In the genomic region with DNA sequence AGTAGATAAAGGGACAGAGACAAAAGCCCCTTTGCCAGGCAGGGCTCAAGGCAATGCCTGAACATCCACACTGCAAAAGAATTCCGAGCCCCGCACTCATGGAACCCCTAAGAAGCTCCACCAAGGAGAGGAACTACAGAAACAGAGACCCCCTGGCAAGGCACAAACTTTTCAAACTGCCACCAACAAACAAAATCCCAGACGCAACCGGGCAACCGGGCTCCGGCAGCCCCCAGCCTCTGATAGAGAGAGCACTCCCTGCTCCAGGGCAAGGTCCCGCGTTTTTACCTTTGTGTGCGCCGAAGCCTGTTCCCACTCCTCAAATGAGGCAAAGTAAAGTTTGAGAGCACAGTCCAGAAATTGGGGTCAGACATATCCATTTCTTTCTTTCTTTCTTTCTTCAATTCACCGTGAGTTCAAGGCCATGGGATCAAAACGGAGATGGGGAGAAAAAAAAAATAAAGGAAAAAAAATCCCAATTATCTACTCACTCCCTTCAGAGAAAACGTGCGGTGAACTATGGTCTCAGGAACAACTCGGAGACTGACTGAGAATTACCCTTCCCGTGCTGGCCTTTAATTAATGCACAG, we compare ENCODE assay signal across 8 mouse cellular contexts.
DNase-seq lines count a peak whose midpoint lies in the region; ATAC-seq and TF ChIP-seq lines count a peak whose summit lies in the region.

No protein-coding gene starts in this region.

- no peak for TF ChIP-seq CTCF in E14TG2a.4 (conservative IDR thresholded peaks at IDR 0.05; ENCODE audit: low read length)
- no peak for TF ChIP-seq CTCF in kidney, postnatal 0 days (IDR thresholded peaks at IDR 0.05; ENCODE audit: low read depth)

- H3K4me3 ChIP-seq in E14TG2a.4 (replicated peaks; ENCODE audit: low read length): peak overlapping the region; percentile 83
- H3K4me3 ChIP-seq in kidney, postnatal 0 days (replicated peaks; ENCODE audit: low read depth, low read length): peak overlapping the region; percentile 59

- H3K9ac ChIP-seq in kidney, postnatal 0 days (ENCODE audit: low read depth, low read length): peak overlapping the region; percentile 70

- DNase-seq in heart, adult 11 months: peak; percentile 89
- DNase-seq in heart, adult 9 months (ENCODE audit: low spot score in 2 of 2): no peak
- DNase-seq in kidney, postnatal 0 days (ENCODE audit: low spot score): no peak
- DNase-seq in neural tube, embryonic 10.5 days (ENCODE audit: extremely low spot score, low spot score): peak; percentile 63
- DNase-seq in left cerebral cortex, postnatal 36 days (ENCODE audit: low spot score in 2 of 2): no peak

- ATAC-seq in erythroid progenitor cell, adult 5-6 weeks (replicated peaks; ENCODE audit: low FRiP score, poor library complexity, severe bottlenecking): peak; percentile 31
- no peak for ATAC-seq in kidney, postnatal 0 days (replicated peaks; ENCODE audit: low FRiP score, low read depth)
- ATAC-seq in inflammation-experienced regulatory T-cells, adult 6 months: no peak

- H3K36me3 ChIP-seq in E14TG2a.4 (ENCODE audit: insufficient read depth, low read length): no peaks in the 10 kb centered on the region
- H3K36me3 ChIP-seq in kidney, postnatal 0 days (ENCODE audit: insufficient read depth, low read length): no peaks in the 10 kb centered on the region

- no peaks in the 10 kb centered on the region for H3K9me3 ChIP-seq in E14TG2a.4 (ENCODE audit: low read length)
- no peaks in the 10 kb centered on the region for H3K9me3 ChIP-seq in kidney, postnatal 0 days (replicated peaks; ENCODE audit: low read length)

- H3K4me1 ChIP-seq in E14TG2a.4 (replicated peaks; ENCODE audit: low read depth, low read length): peaks cover 19% of the 10 kb centered on the region
- H3K4me1 ChIP-seq in kidney, postnatal 0 days (replicated peaks; ENCODE audit: insufficient read depth, low read length): peaks cover 3% of the 10 kb centered on the region; the same call in 1 of the 2 replicates

- no peaks in the 10 kb centered on the region for H3K27me3 ChIP-seq in E14TG2a.4 (ENCODE audit: insufficient read depth, low read length)
- H3K27me3 ChIP-seq in kidney, postnatal 0 days (ENCODE audit: insufficient read depth, low read length): no peaks in the 10 kb centered on the region

- H3K27ac ChIP-seq in kidney, postnatal 0 days: peak overlapping the region; percentile 87

- WGBS in kidney, postnatal 0 days: 3% methylated on average over 16 of the region's 16 CpGs

- H3K4me2 ChIP-seq in kidney, postnatal 0 days (ENCODE audit: low read length): peak overlapping the region; percentile 92

- intact Hi-C loops in left cerebral cortex, postnatal 36 days (cut with DNase I): loop anchor here (5.0 kb wide), 1 partner anchor 93 kb away; no protein-coding TSS in a partner anchor

Comparison
In these comparisons a context has a peak if more than half of its experiments do, and no peak if none do; other contexts are left out.
1. DNase-seq: peak in heart, adult 11 months (single experiment) and neural tube, embryonic 10.5 days (single experiment); none in heart, adult 9 months (0 of 2), kidney, postnatal 0 days (single experiment) and left cerebral cortex, postnatal 36 days (0 of 2).